Mouse (Mus musculus): ENCODE results near the gene Sval3. TPM values are rescaled to one million over a fixed set of nuclear protein-coding genes. Genes with fewer than 3 reads are reported as not detected.

The Sval3 gene
- not detected for polyA plus RNA-seq (2021)

GRCm38 (mm10) chr6:41967840-41968239 is at the start of gene Sval3:
Gene Sval3 (plus strand): TSS chr6:41968140.
- POLR2A ChIA-PET: no interaction called here
- in situ Hi-C loops (cut with MboI; ENCODE audit: low pct_unique_long_range_greater_than_20kb): no loop called here

GRCm38 (mm10) chr6:41951330-41951729 is 16.6 kb upstream of the Sval3 start, which contains the start of gene Sval1:
Gene Sval1 (plus strand): TSS chr6:41951630.
- in situ Hi-C loops (cut with MboI; ENCODE audit: low pct_unique_long_range_greater_than_20kb): loop anchor here (5.0 kb wide), 1 partner anchor 76 kb away; no protein-coding TSS in a partner anchor
- DNase-seq (ENCODE audit: low read depth, low spot score) (no peak), ATAC-seq (no peak)
- ChIA-PET CTCF (no interaction called here), POLR2A (no interaction called here)
- peaks cover 17% of the 10 kb centered on the region for H3K27me3 ChIP-seq
- no peak for TF ChIP-seq CTCF (IDR thresholded peaks at IDR 0.05)

More at GRCm38 (mm10) chr6:41967840-41968239, at the start of gene Sval3:
- H3K27me3 ChIP-seq: no peaks in the 10 kb centered on the region
- DNase-seq (ENCODE audit: low read depth, low spot score): no peak
- TF ChIP-seq CTCF (IDR thresholded peaks at IDR 0.05): no peak
- CTCF ChIA-PET: no interaction called here
- no peak for ATAC-seq

Other genes with a start within 250 kb of the Sval3 start
- not detected for gene Olfr459, start 193.0 kb upstream of the Sval3 start, polyA plus RNA-seq (2021)
- not detected for gene Pip, start 120.6 kb upstream of the Sval3 start, polyA plus RNA-seq (2021)
- not detected for gene Sval2, start 115.2 kb upstream of the Sval3 start, polyA plus RNA-seq (2021)
- not detected for gene Sval1, start 16.5 kb upstream of the Sval3 start, polyA plus RNA-seq (2021)
- not detected for gene Sva, start 70.3 kb downstream of the Sval3 start, polyA plus RNA-seq (2021)
- gene Tas2r139, start 172.8 kb downstream of the Sval3 start, polyA plus RNA-seq (2021): not detected
- not detected for gene Tas2r144, start 247.2 kb downstream of the Sval3 start, polyA plus RNA-seq (2021)